Mouse (Mus musculus): ENCODE measurements around the gene Xkr7. TPM values are rescaled to one million over a fixed set of nuclear protein-coding genes. Genes with fewer than 3 reads are reported as not detected.

Gene Xkr7
- total RNA-seq, 2 experiments from 2014 or later = 0.56 to 1.5 TPM

GRCm38 (mm10) chr2:153071491-153072184 lies 40.0 kb downstream of the Xkr7 start:
- peak; percentile 46 to 61 for DNase-seq

GRCm38 (mm10) chr2:153074651-153075050 lies 43.0 kb downstream of the Xkr7 start:
- DNase-seq = no peak

GRCm38 (mm10) chr2:153075961-153076360 lies 44.3 kb downstream of the Xkr7 start:
- no peak for DNase-seq

GRCm38 (mm10) chr2:153080841-153081523 lies 49.3 kb downstream of the Xkr7 start:
- peak; percentile 79 to 82 for DNase-seq

DNA sequence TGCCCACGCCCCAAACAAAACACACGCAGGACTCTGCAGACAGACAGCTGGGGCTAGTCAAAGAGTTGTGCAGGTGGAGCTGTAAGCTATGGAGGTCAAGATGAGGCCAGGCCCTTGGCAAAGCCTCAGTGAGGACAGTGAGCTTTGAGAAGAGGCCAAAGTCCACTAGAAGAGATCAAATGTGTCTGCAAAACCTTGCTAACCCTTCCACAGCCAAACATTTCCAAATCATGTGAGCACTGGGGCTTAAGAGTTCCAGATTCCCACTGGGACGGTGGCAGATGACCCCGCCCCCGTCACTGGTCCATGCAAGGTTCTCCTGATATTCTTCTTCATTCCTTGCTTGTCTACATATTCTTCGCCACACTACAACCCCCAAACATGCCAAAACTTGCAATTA lies 50.2 kb downstream of the Xkr7 start:
- DNase-seq = no peak

GRCm38 (mm10) chr2:153083275-153083674 lies 51.6 kb downstream of the Xkr7 start:
- no peak for DNase-seq

- no peak for DNase-seq
Measured at GRCm38 (mm10) chr2:153083824-153084223, 52.2 kb downstream of the Xkr7 start.

DNA sequence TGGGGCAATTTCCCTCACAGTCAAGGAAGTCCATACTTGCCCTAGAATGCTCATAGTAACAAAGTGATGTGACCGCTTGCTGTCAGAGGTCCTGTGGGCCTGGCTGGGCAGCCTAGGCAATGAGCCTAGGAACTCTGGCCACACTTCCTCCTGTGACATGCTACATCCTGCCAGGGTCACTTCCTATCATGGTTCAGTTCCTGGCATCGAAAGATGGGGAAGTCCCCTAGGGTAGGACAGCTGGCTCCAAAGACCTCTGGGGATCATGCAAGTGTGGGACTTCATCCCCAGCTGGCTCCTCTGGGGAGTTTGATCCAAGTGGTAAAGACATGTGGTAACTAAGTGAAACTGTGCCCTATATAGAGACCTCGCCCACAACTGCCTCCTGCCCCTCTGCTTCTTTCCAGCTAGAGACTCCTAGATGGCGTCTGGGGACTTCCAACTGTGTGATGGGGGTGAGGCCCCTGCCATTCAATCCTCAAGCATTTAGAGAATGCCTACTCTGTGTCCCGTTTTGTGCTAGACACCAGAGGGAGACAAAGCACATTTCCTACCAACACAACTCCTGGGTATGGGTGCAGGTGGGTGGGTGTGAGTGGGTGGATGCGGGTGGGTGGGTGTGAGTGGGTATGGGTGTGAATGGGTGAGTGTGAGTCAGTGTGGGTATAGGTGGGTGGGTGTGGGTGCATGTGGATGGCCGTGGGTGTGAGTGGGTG lies 52.8 kb downstream of the Xkr7 start:
- DNase-seq = peak; percentile 17 to 40

DNA sequence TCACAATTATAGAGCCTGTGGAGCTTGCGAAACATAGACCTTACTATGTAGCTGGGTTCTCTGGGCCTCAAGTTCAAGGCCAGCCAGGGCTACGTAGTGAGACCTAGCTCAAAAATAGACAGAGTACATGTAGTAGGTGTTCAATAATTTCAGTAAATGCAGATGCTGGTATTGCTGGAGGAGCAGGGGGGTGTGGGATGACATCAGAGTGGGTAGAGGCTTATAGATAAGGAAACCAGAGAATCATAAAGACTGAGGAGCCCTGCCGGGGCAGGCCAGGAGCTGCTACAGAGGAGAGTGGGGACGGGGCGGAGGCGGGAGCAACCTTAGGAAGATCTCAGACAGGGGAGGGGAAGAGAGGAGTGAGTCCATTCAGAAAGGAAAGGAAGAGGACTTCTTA lies 53.9 kb downstream of the Xkr7 start:
- no peak for DNase-seq

- DNase-seq = no peak
Measured at GRCm38 (mm10) chr2:153086166-153086565, 54.5 kb downstream of the Xkr7 start.

DNA sequence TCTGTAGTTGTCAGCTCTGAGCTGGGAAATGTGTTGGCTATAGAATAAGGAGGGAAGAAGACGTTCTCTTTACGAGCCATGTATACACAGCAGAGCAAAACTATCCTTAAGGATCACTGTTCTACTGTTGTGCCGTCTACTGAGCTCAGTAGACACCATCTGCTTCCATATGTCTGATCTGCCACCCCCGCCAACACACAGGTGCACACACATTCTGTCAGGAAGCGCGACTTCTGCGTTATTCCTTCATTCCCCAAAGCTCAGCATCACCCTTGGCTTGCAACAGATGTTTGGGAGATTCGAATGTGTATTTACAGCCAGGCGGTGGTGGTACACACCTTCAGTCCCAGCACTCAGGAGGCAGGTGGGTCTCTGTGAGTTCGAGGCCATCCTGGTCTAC lies 55.4 kb downstream of the Xkr7 start:
- no peak for DNase-seq

- DNase-seq = no peak
Measured at GRCm38 (mm10) chr2:153089316-153089715, 57.7 kb downstream of the Xkr7 start.

- peak in 1 of 2 experiments; percentile 30 for DNase-seq
Measured at GRCm38 (mm10) chr2:153090551-153091165, 59.0 kb downstream of the Xkr7 start.

Other genes with a start within 250 kb of the Xkr7 start
- 10 to 100 TPM; 58.2 to 93.9 TPM for gene Bcl2l1, start 200.1 kb upstream of the Xkr7 start, total RNA-seq (2021)
- 1 to 10 TPM; 5.1 to 6.2 TPM for gene Tpx2, start 183.9 kb upstream of the Xkr7 start, total RNA-seq (2021)
- not detected for gene Mylk2, start 120.5 kb upstream of the Xkr7 start, total RNA-seq (2021)
- gene Foxs1, start 98.6 kb upstream of the Xkr7 start, total RNA-seq (2021) = 1 to 10 TPM; 2.7 to 2.8 TPM
- gene Dusp15, start 80.2 kb upstream of the Xkr7 start, total RNA-seq (2021) = 1 to 10 TPM in 1 of 2 experiments, under 1 TPM in 1; 0.99 to 2.1 TPM
- gene Ttll9, start 69.4 kb upstream of the Xkr7 start, total RNA-seq (2021) = under 1 TPM; 0.30 to 0.50 TPM
- gene Pdrg1, start 16.4 kb upstream of the Xkr7 start, total RNA-seq (2021) = 100 to 1,000 TPM; 175 to 226 TPM
- 10 to 100 TPM; 10.2 to 11.0 TPM for gene Ccm2l, start 34.1 kb downstream of the Xkr7 start, total RNA-seq (2021)
- gene Hck, start 76.6 kb downstream of the Xkr7 start, total RNA-seq (2021) = 1 to 10 TPM; 2.7 to 2.9 TPM
- gene Tm9sf4, start 129.5 kb downstream of the Xkr7 start, total RNA-seq (2021) = 100 to 1,000 TPM; 103 to 118 TPM
- 1 to 10 TPM; 2.6 to 2.8 TPM for gene Tspyl3, start 193.6 kb downstream of the Xkr7 start, total RNA-seq (2021)
- 10 to 100 TPM in 1 of 2 experiments, 1 to 10 TPM in 1; 9.5 to 10.4 TPM for gene Plagl2, start 209.6 kb downstream of the Xkr7 start, total RNA-seq (2021)
- 10 to 100 TPM; 45.8 to 59.7 TPM for gene Pofut1, start 209.7 kb downstream of the Xkr7 start, total RNA-seq (2021)

Data from adrenal gland, postnatal 36 days (tissue).